Mouse (Mus musculus): ENCODE results near the gene Zkscan14. TPM values are rescaled to one million over a fixed set of nuclear protein-coding genes. Genes with fewer than 3 reads are reported as not detected.

Gene Zkscan14
- polyA plus RNA-seq, 1 experiment from 2014 or later: 15.7 TPM

DNA sequence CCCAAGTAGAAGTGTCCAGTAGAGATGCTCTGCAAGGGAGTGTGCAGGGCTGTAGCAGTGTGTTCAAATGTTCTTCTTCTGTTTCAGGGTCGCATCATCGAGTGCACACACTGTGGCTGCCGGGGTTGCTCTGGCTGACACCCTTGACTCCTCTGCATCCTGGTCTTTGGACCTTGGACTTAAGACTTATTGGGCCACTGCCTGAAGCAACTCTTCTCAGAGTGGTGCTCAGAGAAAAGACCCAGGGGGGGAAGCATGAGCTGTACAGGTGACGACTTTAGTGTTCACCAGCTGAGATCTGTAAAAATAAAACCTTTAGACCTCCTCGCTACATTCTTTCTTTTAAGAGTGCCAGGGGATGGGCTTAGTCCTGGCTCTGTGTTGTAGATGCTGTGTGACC is 53.9 kb downstream of the Zkscan14 start:
- no peak overlapping the region for H3K9ac ChIP-seq
- H3K4me1 ChIP-seq: no peaks in the 10 kb centered on the region
- H3K4me2 ChIP-seq: no peak overlapping the region
- no peak overlapping the region for H3K4me3 ChIP-seq
- WGBS: 96% methylated on average over 5 of the region's 5 CpGs
- no peak for ATAC-seq (replicated peaks)
- no peaks in the 10 kb centered on the region for H3K9me3 ChIP-seq
- H3K36me3 ChIP-seq (replicated peaks): peaks cover 76% of the 10 kb centered on the region
- no peaks in the 10 kb centered on the region for H3K27me3 ChIP-seq (replicated peaks)
- no peak overlapping the region for H3K27ac ChIP-seq

Other genes with a start within 250 kb of the Zkscan14 start
- 38.5 and 44.2 TPM in 2 replicates for gene Smurf1, start 236.0 kb downstream of the Zkscan14 start, polyA plus RNA-seq (2015; fragmentation: Nextera tagmentation; extraction: Ambion mirVana)
- gene Gm4871, start 169.1 kb downstream of the Zkscan14 start, polyA plus RNA-seq (2015; fragmentation: Nextera tagmentation; extraction: Ambion mirVana): not detected in 2 replicates
- not detected in 2 replicates for gene 1700018F24Rik, start 158.9 kb downstream of the Zkscan14 start, polyA plus RNA-seq (2015; fragmentation: Nextera tagmentation; extraction: Ambion mirVana)
- gene Arpc1a, start 118.0 kb downstream of the Zkscan14 start, polyA plus RNA-seq (2015; fragmentation: Nextera tagmentation; extraction: Ambion mirVana): 251 and 263 TPM in 2 replicates
- not detected in 2 replicates for gene Kpna7, start 117.8 kb downstream of the Zkscan14 start, polyA plus RNA-seq (2015; fragmentation: Nextera tagmentation; extraction: Ambion mirVana)
- 59.5 and 73.1 TPM in 2 replicates for gene Arpc1b, start 87.7 kb downstream of the Zkscan14 start, polyA plus RNA-seq (2015; fragmentation: Nextera tagmentation; extraction: Ambion mirVana)
- 102 and 117 TPM in 2 replicates for gene Pdap1, start 61.6 kb downstream of the Zkscan14 start, polyA plus RNA-seq (2015; fragmentation: Nextera tagmentation; extraction: Ambion mirVana)
- gene Bud31, start 61.5 kb downstream of the Zkscan14 start, polyA plus RNA-seq (2015; fragmentation: Nextera tagmentation; extraction: Ambion mirVana): 175 and 176 TPM in 2 replicates
- gene Ptcd1, start 34.8 kb downstream of the Zkscan14 start, polyA plus RNA-seq (2015; fragmentation: Nextera tagmentation; extraction: Ambion mirVana): 25.0 and 26.5 TPM in 2 replicates
- 53.6 and 57.7 TPM in 2 replicates for gene Cpsf4, start 34.7 kb downstream of the Zkscan14 start, polyA plus RNA-seq (2015; fragmentation: Nextera tagmentation; extraction: Ambion mirVana)
- gene Atp5j2, start 9.8 kb downstream of the Zkscan14 start, polyA plus RNA-seq (2015; fragmentation: Nextera tagmentation; extraction: Ambion mirVana): 604 and 630 TPM in 2 replicates
- 16.2 and 17.2 TPM in 2 replicates for gene Zkscan5, start 2.7 kb upstream of the Zkscan14 start, polyA plus RNA-seq (2015; fragmentation: Nextera tagmentation; extraction: Ambion mirVana)
- 31.4 and 34.1 TPM in 2 replicates for gene Zfp655, start 29.8 kb upstream of the Zkscan14 start, polyA plus RNA-seq (2015; fragmentation: Nextera tagmentation; extraction: Ambion mirVana)
- 0.43 and 1.2 TPM in 2 replicates for gene Zscan25, start 78.6 kb upstream of the Zkscan14 start, polyA plus RNA-seq (2015; fragmentation: Nextera tagmentation; extraction: Ambion mirVana)
- not detected in 2 replicates for gene Cyp3a57, start 143.4 kb upstream of the Zkscan14 start, polyA plus RNA-seq (2015; fragmentation: Nextera tagmentation; extraction: Ambion mirVana)